Mouse (Mus musculus) heart, embryonic 11.5 days (tissue): ENCODE data around the gene Aqp7. TPM values are rescaled to one million over a fixed set of nuclear protein-coding genes. Genes with fewer than 3 reads are reported as not detected.

ENCODE experiments used
- ATAC-seq: fragments of 200-750 bp; cut with Nextera tagmentation; replicated peaks from 2 replicates; pipeline ENCODE4 v1.8.0; 2017; ENCODE audit warnings: moderate library complexity; ENCODE audit not compliant: insufficient number of reproducible peaks, low FRiP score, low TSS enrichment
- H3K27ac ChIP-seq: fragments of 300-500 bp; sonication (generic); 2 replicates; pipeline ENCODE4 v1.5.1; 2014; ENCODE audit warnings: mild to moderate bottlenecking, low read depth, low read length
- H3K27me3 ChIP-seq: fragments of 300-500 bp; sonication (generic); 2 replicates; pipeline ENCODE4 v1.6.1; 2014; ENCODE audit warnings: mild to moderate bottlenecking, low read length, mixed read lengths; ENCODE audit not compliant: control insufficient read depth, insufficient read depth
- H3K36me3 ChIP-seq: fragments of 300-500 bp; sonication (generic); 2 replicates; pipeline ENCODE4 v1.6.1; 2014; ENCODE audit warnings: mild to moderate bottlenecking, low read length, moderate library complexity, mixed read lengths; ENCODE audit not compliant: control insufficient read depth, insufficient read depth
- H3K4me1 ChIP-seq: fragments of 300-500 bp; sonication (generic); 2 replicates; pipeline ENCODE4 v1.6.1; 2014; ENCODE audit warnings: low read length; ENCODE audit not compliant: control insufficient read depth, insufficient read depth
- H3K4me2 ChIP-seq: fragments of 300-500 bp; sonication (generic); 2 replicates; pipeline ENCODE4 v1.6.1; 2014; ENCODE audit warnings: mild to moderate bottlenecking, moderate library complexity
- H3K4me3 ChIP-seq: fragments of 300-500 bp; sonication (generic); 2 replicates; pipeline ENCODE4 v1.5.1; 2014; ENCODE audit warnings: low read depth, low read length
- H3K9ac ChIP-seq: fragments of 300-500 bp; sonication (generic); 2 replicates; pipeline ENCODE4 v1.6.1; 2014; ENCODE audit warnings: mild to moderate bottlenecking, low read depth, low read length, moderate library complexity
- H3K9me3 ChIP-seq: fragments of 300-500 bp; sonication (generic); replicated peaks from 2 replicates; pipeline ENCODE4 v1.6.1; 2016; ENCODE audit warnings: low read length; ENCODE audit not compliant: control insufficient read depth
- WGBS: fragments of 180-500 bp; shearing (Covaris S2); extraction: QIAGEN DNeasy Blood & Tissue Kit; methylation state at CpG from one replicate; pipeline ENCODE4 v1.1.7; 2014; ENCODE audit not compliant: insufficient replicate concordance; 5-methylcytosine and 5-hydroxymethylcytosine counted together
- polyA plus RNA-seq: library from polyadenylated mRNA; unstranded; fragments of >200 nt; fragmentation: Nextera tagmentation; extraction: Ambion mirVana; gene quantifications from 2 replicates; pipeline ENCODE4 v1.2.1, GENCODE M21; 2014

Gene Aqp7
- polyA plus RNA-seq, result 0.14 and 0.20 TPM in 2 replicates

DNA sequence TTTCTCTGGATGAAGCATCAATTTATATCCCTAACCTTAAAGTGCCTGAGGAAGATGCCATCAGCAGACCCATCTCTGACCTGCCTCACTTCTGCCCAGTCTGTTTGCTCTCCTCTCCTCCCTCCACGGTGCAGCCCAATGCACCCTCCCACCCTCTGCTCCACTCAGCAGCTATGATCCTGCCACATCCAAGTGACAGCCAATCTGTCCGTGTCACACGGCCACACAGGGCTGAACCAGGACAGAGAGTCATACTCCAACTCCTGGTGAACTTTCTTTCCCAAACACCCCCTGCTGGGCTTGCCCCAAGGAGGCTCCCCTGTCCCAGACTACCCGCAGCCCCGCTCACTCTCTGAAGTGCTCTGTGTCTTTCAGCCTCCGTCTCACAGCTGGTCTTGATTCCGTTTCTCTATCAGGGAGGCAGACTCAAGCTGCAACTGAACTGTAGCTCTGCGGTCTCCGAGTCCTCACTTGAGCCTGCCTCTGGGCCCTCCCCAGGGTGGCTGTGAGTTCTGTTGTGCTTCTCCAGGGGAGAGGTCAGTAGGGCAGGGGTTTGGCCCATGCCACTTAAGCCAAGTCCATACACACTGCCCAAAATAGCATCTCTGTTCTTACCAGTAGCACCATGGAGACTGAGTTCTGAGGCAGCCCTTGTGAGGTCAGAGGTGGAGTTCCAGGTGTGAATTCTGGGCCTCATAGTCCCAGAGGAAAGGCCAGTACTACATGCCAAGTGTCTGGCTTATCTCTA is at the start of gene Aqp7:
Gene Aqp7, minus strand, starts transcription at position 616 of the 748 bp plus-strand sequence.
- Histone ChIP-seq H3K27ac (no peak within 1 kb of the TSS), H3K4me2 (no peak within 1 kb of the TSS), H3K9me3 (no peaks in the 10 kb centered on the region), H3K9ac (0 out of 2 replicates have a peak within 1 kb of the TSS, but pooled peaks have one; percentile 16), H3K4me1 (peaks cover 4% of the 10 kb centered on the region), H3K36me3 (no peaks in the 10 kb centered on the region), H3K4me3 (no peak within 1 kb of the TSS), H3K27me3 (no peaks in the 10 kb centered on the region)
- 18% methylated on average over 9 of the region's 9 CpGs for WGBS
- no peak for ATAC-seq

GRCm38 (mm10) chr4:41097381-41097780 is 49.4 kb upstream of the Aqp7 start:
- 51% methylated on average over 13 of the region's 13 CpGs for WGBS
- H3K27ac ChIP-seq, result no peak overlapping the region
- H3K9me3 ChIP-seq, result no peaks in the 10 kb centered on the region
- peaks cover 32% of the 10 kb centered on the region for H3K27me3 ChIP-seq
- H3K4me2 ChIP-seq, result peak overlapping the region; percentile 94
- ATAC-seq, result no peak
- peaks cover 30% of the 10 kb centered on the region for H3K4me1 ChIP-seq
- H3K9ac ChIP-seq, result peak overlapping the region; percentile 59; the same call in 1 of the 2 replicates
- no peaks in the 10 kb centered on the region for H3K36me3 ChIP-seq
- H3K4me3 ChIP-seq, result peak overlapping the region; percentile 47

- ATAC-seq, result no peak
- Histone ChIP-seq H3K4me1 (peaks cover 30% of the 10 kb centered on the region), H3K36me3 (no peaks in the 10 kb centered on the region), H3K9me3 (no peaks in the 10 kb centered on the region), H3K4me2 (peak overlapping the region; percentile 94), H3K27ac (no peak overlapping the region), H3K27me3 (peaks cover 32% of the 10 kb centered on the region), H3K4me3 (peak overlapping the region; percentile 47), H3K9ac (peak overlapping the region; percentile 12; the same call in 1 of the 2 replicates)
- WGBS, result 53% methylated on average over 5 of the region's 5 CpGs
Observed at GRCm38 (mm10) chr4:41096794-41097193, 48.9 kb upstream of the Aqp7 start.

DNA sequence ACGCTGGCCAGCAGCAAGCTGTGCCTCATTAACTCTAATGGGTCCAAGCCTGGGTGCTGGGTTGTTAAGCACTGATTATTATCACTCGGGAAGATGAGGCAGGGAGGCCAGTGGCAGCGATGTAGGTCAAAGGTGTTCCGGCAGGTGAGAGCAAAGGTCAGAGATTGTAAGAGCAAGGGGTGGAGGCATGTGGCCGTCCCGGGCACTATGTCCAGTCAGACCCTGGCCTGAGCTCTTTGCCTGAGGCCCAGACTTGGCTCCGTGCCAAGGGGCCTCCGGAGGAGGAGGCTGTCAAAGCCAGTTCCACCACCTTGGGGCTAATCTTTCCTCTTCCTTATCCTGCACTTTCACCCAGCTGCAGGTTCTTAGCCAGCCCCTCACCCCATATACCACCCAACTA is 48.2 kb upstream of the Aqp7 start:
- no peaks in the 10 kb centered on the region for H3K36me3 ChIP-seq
- no peak overlapping the region; the same call in 1 of the 2 replicates for H3K9ac ChIP-seq
- 50% methylated on average over 8 of the region's 8 CpGs for WGBS
- peaks cover 32% of the 10 kb centered on the region for H3K27me3 ChIP-seq
- peaks cover 30% of the 10 kb centered on the region for H3K4me1 ChIP-seq
- peak overlapping the region; percentile 47 for H3K4me3 ChIP-seq
- peak overlapping the region; percentile 94 for H3K4me2 ChIP-seq
- no peak overlapping the region for H3K27ac ChIP-seq
- no peaks in the 10 kb centered on the region for H3K9me3 ChIP-seq
- no peak for ATAC-seq

GRCm38 (mm10) chr4:41094361-41094760 is 46.4 kb upstream of the Aqp7 start:
- H3K4me1 ChIP-seq, result peaks cover 30% of the 10 kb centered on the region
- H3K27ac ChIP-seq, result no peak overlapping the region
- no peaks in the 10 kb centered on the region for H3K36me3 ChIP-seq
- no peak overlapping the region for H3K4me3 ChIP-seq
- no peaks in the 10 kb centered on the region for H3K9me3 ChIP-seq
- no peak overlapping the region for H3K9ac ChIP-seq
- H3K4me2 ChIP-seq, result no peak overlapping the region; the same call in 1 of the 2 replicates
- no peak for ATAC-seq
- 52% methylated on average over 9 of the region's 9 CpGs for WGBS
- peaks cover 26% of the 10 kb centered on the region for H3K27me3 ChIP-seq

GRCm38 (mm10) chr4:41092958-41093357 is 45.0 kb upstream of the Aqp7 start:
- H3K36me3 ChIP-seq, result no peaks in the 10 kb centered on the region
- WGBS, result 44% methylated on average over 1 of the region's 1 CpGs
- no peak overlapping the region for H3K4me2 ChIP-seq
- H3K9me3 ChIP-seq, result no peaks in the 10 kb centered on the region
- no peak overlapping the region for H3K9ac ChIP-seq
- H3K4me3 ChIP-seq, result no peak overlapping the region
- no peak for ATAC-seq
- no peak overlapping the region for H3K27ac ChIP-seq
- H3K4me1 ChIP-seq, result peaks cover 24% of the 10 kb centered on the region
- H3K27me3 ChIP-seq, result peaks cover 15% of the 10 kb centered on the region

DNA sequence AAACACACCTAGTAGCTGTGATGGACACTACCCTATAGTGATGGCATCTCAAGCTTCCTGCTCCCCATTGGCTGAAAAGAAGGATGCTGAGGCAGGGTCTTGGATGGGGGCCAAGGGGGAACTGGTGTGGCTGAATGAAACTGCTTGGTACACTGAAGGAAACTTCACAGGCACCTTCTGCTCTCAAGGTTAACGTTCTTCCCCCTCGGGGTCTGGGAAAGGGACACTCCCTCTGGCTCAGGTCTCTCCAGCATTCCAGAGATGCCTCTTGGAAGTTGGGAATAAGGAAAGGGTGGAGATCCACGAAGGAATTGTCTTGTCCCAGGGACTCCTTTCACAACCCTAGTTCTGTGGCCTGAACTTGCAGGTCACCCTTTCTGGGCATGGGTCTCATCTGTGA is 43.5 kb upstream of the Aqp7 start:
- Histone ChIP-seq H3K27ac (no peak overlapping the region), H3K4me2 (no peak overlapping the region), H3K9me3 (no peaks in the 10 kb centered on the region), H3K27me3 (peaks cover 6% of the 10 kb centered on the region; the same call in 1 of the 2 replicates), H3K36me3 (no peaks in the 10 kb centered on the region), H3K4me3 (no peak overlapping the region), H3K9ac (no peak overlapping the region), H3K4me1 (peaks cover 17% of the 10 kb centered on the region)
- ATAC-seq, result no peak
- WGBS, result 33% methylated on average over 3 of the region's 3 CpGs

DNA sequence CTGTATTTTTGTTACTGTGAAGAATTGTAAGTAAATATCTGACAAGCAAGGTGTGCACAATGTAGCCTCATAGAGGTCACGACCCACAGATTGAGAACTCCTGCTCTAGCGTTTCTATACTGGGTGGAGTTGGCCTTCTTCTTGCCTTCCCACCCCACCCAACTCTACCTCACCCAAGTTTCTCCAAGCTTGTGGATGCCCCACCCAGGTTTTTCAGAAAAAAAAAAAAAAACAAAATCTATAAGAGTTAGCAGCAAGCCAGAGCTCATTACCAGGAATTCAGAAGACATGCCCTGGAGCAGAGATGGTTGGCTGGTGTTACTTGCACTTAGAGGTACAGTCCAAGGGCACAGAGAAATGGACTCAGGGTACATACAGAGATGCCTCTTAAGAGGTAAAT is 41.8 kb upstream of the Aqp7 start:
- H3K4me2 ChIP-seq, result peak overlapping the region; percentile 8; the same call in 1 of the 2 replicates
- H3K9ac ChIP-seq, result no peak overlapping the region
- H3K9me3 ChIP-seq, result no peaks in the 10 kb centered on the region
- no peak for ATAC-seq
- no peak overlapping the region for H3K27ac ChIP-seq
- no peaks in the 10 kb centered on the region for H3K27me3 ChIP-seq
- 65% methylated on average over 2 of the region's 2 CpGs for WGBS
- H3K4me1 ChIP-seq, result peaks cover 7% of the 10 kb centered on the region
- H3K4me3 ChIP-seq, result no peak overlapping the region
- H3K36me3 ChIP-seq, result no peaks in the 10 kb centered on the region

- no peaks in the 10 kb centered on the region for H3K36me3 ChIP-seq
- H3K4me2 ChIP-seq, result no peak overlapping the region
- no peak overlapping the region for H3K9ac ChIP-seq
- 75% methylated on average over 4 of the region's 4 CpGs for WGBS
- no peaks in the 10 kb centered on the region for H3K9me3 ChIP-seq
- H3K4me1 ChIP-seq, result peaks cover 2% of the 10 kb centered on the region
- H3K4me3 ChIP-seq, result no peak overlapping the region
- no peaks in the 10 kb centered on the region for H3K27me3 ChIP-seq
- H3K27ac ChIP-seq, result no peak overlapping the region
- no peak for ATAC-seq
Observed at GRCm38 (mm10) chr4:41089189-41089588, 41.2 kb upstream of the Aqp7 start.
